Mouse (Mus musculus) heart, postnatal 4 days (tissue): ENCODE measurements around the gene Arnt2. TPM values are rescaled to one million over a fixed set of nuclear protein-coding genes. Genes with fewer than 3 reads are reported as not detected.

Experiments used
- DNase-seq: peaks from one replicate; pipeline ENCODE4 v3.0.0; 2021
- total RNA-seq, 2 experiments: library from RNA; stranded (reverse); gene quantifications; 2 replicates each; pipeline ENCODE4 v1.2.3; 2021

Arnt2 gene
- total RNA-seq, 2 experiments from 2014 or later: 1.5 to 1.7 TPM

DNA sequence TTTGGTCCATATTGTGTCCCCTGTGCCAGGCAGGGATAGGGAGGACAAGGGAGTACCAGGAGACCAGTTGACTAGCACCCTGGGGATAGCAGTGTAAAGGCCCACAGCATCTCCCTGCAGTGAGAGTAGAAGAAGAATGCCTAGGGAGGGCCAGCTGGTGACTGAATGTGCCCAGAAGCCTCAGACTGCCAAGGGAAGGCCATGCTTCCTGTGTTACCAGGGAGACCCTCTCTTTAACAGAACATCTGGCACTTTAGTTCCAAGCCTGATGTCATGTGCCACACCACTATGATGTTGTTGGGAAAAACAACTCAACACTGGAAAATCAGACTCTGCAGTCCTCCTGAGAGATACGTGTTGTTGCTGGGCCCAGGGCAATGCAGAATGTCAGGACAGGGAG lies 12.7 kb downstream of the Arnt2 start:
- no peak for DNase-seq

DNA sequence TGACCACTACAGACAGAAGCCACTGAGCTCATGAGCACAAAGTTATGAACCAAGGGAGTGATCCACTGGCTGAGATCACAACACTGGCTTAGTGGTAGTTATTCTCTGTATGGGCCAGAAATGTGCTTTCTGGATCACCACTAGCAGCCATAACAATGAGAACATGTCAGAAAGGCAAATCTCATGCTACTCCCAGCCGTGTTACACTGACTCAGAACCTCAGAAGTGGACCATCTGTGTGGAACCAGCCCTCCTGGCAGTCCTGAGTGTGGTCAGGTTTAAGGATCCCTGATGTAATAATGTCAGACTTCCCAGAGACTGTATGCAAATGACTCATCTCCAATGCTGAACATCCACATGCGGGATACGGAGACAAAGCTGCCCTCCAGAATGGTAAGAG lies 13.4 kb downstream of the Arnt2 start:
- no peak for DNase-seq

DNA sequence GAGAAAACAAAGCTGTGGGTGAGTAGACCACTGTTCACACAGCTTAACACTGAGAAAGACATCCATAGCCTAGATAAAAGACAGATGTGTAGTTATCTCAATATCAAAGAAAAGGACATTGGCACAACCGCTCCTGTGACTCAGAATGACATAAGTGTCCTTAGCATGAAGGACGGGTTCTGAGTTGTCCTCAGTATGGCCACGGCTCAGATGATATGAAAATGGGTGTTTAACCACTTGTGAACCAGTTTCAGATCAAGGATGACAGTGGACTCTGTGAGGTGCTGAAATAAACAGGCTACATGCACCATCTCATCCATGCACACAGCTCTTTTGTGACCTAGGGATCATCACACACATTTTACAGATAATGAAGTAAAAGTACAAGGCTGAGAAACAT lies 22.1 kb downstream of the Arnt2 start:
- DNase-seq: no peak

DNA sequence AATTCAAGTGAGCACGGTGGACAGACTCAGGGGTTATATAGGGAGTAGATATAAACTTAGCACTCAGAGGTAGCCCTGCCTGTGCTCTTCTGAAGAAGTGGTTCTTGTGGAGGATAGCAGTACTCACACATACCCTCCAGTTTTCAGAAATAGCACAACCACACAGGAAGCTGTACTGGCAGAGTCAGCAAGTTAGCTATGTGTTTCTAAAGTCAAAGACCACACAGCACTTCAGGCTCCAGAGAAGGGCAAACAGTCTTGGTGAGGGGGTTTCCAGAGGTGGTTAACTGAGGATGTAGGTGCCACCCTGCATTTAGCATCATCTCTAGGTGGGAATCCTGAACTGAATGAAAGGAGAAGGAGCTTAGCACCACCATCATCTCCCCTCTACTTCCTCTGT lies 23.5 kb downstream of the Arnt2 start:
- DNase-seq: no peak

DNA sequence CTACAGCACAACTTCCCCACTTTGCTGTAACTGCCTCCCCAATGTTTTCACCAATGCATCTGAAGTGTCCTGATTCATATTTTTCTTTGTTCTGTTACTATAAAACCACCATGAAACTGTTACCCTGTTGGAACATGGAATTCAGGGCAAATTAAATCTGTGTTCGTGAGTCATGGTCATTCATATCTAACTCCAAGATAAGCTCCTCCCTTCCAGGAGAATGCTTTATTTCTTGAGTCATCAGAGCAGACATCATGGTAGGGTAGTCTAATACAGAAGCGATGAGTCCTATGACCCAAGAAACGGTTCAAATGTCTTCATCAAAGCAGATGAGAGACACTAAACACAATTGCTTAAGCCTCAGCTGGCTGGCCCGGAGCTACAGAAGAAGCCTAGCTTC lies 25.2 kb downstream of the Arnt2 start:
- DNase-seq: no peak

DNA sequence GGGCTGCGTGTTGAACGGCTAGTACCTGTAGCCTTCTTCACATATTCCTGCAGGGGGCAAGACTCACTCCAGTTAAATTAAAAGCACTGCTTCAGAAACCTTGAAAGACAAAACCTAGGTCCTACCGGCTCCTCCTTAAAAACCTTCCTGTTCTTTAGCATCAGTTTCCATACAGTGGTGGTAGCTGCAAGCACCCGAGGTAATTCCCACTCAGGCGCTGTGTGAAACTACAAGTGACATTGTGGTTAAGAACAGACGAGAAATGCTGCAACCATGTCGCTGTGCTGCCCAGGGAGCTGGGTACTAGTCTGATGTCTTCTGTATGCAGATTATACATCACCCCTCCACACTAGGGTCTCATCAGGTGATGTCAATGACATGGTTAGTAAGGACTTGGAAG lies 25.9 kb downstream of the Arnt2 start:
- no peak for DNase-seq

DNA sequence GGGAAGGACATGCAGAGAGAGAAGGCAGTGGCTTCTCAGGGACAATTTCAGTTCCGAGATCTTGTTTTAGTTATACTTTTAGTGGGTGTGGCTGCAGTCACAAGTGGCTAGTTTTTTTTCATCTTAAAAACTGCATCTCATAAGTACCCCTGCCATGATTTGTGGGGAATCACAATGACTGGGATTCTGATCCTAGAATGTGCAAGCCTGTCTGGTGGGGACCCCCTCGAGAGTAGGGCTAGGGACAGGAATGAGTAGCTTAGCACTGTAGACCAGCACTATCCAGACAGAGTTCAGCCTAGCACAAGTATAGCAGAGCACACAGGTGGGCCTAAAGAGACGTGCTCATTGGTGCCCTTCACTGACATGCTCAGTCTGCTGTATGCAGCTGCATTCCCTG lies 27.6 kb downstream of the Arnt2 start:
- DNase-seq: no peak

DNA sequence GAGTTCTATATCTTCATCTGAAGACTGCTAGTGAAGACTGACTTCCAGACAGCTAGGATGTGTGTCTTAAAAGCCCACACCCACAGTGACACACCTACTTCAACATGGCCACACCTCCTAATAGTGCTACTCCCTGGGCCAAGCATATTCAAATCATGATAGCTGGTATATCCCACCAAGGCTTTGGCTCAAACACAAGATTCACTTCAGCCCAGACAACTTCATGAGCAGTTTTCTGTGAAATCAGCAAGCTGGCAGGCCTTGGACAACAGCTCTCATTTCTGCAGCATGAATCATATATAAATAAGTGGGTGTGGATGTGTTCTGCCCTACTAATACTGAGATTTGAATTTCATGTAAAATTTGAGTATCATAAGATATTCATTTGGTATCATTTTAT lies 29.2 kb downstream of the Arnt2 start:
- no peak for DNase-seq

DNA sequence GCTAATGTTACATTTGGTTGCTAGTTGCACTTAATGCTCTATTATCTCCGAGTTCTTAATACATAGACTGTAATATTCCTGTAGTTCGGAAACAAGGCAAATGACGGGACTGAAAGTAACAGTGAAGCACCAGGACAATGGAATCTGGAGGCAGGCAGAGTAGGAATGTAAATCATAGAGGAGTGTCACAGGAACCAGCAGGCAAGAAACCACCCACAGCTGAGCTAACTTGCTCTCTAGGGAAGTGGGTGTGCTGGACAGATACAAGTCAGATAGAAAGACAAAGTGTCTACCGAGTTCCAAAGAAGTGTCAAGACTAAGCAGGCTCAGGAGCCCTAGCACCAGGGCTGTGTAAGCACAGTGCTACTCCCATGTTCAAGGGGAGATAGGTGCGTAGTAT lies 32.6 kb downstream of the Arnt2 start:
- no peak for DNase-seq

DNA sequence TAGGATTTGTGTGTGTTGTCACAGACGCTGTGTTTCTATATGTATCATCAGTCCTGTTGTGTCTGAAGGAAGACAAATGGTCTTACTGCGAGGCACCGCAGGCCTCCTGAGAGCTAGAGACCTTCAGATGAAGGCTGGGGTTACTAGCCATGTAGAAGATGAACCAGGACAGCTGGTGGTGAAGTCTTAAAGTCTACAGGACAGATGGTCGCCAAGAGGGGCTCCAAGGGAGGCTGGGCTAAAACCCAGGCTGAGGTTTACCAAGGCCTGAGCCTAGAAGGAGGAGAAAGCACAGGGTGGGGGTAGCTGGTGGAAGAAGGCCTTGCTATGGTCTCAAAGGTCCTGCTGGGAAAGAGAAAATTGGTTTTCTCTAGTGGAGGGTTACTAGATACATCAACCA lies 36.3 kb downstream of the Arnt2 start:
- DNase-seq: no peak

DNA sequence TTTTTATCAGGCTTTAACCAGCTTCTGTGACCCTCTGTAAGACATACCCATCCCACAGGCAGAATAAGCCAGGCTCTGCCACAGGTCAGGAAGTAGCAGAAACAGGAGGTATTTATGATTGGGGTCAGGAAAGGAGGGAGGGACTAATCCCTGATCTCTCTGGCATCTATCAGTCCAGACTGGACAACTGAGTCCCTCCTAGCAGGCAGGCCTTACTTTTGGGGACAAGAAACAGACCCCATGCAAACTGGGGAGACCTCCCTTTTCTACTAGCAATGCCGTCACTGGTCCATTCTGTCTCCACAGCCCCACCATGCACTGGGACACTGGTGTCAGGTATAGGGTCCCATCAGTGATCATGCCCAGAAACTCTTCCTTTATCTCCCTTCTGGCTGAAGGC lies 37.1 kb downstream of the Arnt2 start:
- no peak for DNase-seq

DNA sequence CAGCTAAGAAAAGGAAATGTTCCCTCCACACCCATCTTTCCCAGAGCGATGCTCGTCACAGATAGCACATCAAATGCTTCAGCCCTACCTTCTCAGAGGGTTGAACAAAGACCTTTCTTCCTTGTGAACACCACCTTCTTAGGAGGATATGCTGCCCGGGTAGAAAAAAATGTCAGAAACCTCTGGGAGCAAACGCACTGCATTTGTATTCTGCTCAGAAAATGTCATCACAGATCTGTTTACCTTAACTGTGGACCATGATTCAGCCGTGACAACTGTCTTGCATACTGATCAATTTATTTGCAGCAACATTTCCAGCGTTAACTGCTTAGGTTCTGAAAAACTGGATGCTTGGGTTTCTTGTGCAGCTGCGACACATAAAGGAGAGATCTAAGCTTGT lies 37.7 kb downstream of the Arnt2 start:
- DNase-seq: no peak

DNA sequence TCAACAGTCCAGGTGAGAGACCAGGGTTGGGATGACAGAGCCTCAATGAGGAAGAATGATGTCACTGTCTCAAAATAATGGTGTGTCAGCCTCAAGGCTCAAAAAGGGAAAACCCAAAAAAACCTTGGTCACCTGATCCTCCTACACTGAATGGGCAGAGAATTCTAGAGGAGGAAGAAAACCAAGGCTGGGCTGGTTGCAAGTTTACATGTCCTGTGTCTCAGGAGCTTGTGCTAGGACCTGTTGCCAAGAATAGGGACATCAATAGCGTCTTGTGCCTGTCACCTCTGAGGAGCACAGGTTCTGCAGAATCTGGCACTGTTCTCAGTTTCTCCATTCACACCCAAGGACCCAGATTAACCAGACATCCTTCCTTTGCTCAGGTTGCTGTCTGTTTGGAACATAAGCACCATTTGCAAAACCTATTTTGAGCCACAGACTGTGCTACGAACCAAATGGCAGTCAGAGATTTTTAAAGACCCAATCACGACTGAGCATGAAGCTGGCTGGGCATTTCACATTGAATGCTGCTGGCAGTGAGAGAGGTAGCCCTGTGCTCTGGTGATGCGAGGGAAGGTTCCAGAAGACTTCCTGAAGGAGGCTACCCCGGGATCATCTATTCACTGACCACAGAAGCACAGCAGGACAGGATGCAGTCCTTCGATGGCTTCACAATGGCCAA lies 38.9 kb downstream of the Arnt2 start:
- DNase-seq: no peak

DNA sequence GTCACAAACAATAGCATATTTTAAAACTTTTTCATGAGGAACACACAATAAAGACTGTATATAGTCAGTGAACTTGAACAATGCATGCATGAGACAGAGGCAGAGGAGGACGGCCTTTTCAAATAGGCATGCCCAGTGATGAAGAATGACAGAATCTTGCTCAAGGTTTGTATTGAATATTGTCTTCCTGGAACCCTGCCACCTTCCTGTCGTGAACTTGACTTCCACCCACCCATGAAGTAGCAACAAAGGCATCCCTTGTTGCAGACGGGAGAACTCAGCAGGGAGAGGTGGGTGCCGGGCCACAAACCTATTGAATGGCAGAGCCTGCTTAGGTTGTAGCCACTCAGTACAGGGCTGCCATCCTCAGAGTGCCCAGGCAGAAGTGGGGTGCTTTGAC lies 43.7 kb downstream of the Arnt2 start:
- no peak for DNase-seq

DNA sequence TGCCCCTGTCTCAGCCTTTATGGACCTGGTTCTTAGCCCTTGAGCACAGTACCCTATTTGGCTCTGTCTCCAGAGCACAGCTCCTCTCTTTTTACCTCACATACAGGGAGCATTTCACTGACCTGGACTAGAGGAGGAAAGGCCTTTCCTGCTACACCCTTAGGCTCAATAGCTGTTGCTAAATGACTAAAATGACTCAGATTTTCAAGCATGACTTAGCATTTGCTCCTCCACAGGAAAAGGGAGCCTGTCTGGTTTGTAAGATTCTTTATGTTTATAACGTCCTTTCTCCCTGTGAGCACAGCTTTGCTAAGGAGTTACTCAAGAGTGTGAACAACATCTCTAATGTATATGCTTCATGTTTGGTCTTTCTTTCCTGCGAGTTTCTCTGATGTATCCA lies 47.3 kb downstream of the Arnt2 start:
- DNase-seq: no peak

DNA sequence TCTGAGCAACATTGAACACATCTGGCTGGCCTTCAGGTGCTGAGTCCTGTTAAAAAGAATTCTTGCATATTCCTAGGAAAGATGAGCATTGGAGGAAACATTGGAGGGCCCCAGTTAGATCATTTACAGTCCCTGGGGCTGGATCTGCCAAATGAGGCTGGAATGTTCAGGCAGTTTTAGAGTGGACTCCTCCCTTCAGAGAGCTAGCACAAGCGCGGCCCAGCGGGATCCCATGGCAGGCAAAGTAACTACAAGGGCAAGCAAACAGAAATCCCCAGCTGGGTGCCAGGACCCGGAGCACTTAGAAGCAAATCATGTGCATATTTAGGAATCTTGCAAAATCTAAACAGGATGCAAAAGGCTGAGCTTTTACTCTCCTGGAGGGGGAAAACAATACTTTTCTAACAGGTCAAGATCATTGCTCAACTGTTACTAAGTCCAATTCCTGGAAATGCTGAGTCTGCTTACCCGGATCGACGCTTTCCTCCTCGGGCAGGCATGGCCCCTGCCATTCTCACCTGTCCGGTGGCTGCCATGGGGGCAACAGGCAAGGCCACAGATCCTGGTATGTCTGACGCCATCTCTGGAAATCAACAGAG lies 48.8 kb downstream of the Arnt2 start:
- DNase-seq: no peak

DNA sequence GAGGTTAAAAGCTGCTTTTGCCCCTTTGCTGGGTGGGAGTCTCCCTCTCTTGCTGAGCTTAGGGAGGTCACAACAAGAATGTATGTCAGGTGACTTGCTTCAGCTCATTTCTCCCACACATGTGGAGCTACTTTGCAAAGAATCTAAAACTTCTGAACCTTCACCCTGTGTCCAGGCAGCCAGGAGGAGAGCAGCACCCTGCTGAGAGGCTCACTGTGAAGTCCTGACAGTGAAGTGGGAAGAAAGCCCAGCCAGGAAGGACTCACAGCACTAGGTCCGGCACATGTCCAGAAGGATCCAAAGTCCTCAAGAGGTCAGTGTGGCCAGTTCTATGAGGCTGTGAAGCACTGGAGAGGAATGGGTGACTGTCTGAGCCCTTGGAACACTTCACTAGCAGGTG lies 51.5 kb downstream of the Arnt2 start:
- no peak for DNase-seq

DNA sequence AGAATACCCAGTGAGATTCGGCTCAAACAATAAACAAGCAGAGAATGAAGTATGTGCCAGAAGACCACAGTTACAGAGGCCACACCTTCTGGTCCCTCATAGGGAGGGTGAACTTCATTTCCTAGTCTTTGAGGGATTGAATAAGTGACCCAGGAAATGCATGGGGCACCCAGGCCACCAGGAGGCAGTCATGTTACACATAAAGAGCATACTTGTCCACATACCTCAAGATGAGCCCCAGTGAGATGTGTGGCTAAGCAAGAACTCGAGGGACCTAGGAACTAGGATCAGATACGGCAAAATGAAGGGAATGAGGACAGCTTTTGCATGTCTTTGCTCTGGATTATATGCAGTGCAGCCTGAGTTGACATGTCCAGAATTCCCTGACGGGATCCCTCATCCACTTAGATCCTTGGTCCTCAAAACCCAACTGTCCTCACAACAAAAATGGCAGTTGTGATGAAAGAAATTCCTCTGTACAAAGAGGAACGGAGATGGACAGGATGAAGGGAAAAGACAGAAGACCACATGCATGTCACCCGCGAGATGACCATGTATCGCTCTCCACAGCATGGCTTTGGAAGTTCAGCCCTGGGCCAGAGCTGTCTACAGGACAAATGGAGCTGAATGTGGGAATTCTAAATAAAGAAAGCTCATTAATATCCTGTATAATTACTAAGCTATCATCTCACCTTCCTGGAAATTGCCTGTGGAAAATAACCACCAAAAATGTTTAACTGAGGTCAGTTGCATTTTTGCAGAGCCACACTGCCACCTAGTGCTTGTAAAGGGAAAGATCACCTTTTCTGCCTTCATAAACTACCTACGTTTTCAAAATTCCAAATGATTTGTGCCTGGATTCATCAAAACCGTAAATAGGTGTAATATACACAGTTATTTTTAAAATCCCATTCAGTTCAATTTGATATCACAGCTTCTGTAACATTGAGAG lies 54.1 kb downstream of the Arnt2 start:
- peak; percentile 70 for DNase-seq

DNA sequence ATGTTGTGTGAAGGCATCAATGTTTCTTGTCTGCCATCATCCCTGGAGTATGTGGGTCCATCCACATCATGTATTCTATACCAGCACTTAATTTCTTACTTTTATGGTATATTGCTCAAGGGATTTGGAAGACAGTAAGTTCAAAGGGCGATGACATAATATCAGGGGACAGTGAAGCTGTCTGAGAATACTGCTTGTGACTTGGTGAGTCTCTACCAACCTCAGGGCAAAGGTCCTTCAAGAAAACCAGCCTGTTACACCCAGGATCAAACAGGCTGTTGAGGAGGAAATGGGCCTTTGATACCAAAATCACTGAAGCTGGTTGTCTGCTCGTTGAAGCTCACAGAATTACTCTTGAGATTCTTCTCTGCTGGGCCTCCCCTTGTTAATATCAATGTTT lies 55.1 kb downstream of the Arnt2 start:
- DNase-seq: no peak

DNA sequence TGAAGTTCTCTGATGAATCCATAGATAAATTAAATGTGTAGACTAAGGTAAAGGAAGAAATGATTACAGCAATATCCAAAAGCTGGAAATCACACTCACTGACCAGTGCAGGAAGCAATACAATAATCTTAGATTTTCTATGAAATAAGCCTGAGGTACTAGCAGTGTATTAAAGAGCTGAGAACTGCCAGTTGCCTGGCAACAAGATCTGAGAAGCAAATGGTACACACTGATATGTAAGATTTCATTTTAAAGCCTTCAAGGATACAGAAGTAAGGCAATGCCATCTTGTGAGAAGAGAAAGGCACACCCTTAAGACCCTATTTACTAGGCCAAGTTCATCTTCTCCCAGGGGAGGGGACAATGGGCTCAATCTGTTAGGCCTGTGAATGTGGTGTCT lies 59.4 kb downstream of the Arnt2 start:
- no peak for DNase-seq

DNA sequence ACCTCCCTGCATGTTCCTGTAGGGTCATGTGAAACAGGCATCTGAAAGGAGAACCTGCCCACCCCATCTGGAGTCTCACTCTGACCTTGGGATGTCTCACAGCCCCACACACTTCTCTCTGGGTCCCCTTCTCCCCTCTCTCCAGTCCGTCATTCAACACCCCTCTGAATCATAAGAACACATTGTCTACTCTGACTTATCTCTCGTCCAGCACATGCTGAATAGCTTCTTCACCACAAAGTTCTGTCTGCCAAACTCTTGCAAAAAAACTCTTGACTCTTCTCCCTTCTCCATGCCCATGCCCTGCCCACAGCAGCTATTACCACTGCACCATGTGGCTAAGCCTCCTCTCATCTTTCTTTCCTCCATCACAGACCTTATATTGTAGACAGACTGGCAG lies 60.0 kb downstream of the Arnt2 start:
- no peak for DNase-seq

DNA sequence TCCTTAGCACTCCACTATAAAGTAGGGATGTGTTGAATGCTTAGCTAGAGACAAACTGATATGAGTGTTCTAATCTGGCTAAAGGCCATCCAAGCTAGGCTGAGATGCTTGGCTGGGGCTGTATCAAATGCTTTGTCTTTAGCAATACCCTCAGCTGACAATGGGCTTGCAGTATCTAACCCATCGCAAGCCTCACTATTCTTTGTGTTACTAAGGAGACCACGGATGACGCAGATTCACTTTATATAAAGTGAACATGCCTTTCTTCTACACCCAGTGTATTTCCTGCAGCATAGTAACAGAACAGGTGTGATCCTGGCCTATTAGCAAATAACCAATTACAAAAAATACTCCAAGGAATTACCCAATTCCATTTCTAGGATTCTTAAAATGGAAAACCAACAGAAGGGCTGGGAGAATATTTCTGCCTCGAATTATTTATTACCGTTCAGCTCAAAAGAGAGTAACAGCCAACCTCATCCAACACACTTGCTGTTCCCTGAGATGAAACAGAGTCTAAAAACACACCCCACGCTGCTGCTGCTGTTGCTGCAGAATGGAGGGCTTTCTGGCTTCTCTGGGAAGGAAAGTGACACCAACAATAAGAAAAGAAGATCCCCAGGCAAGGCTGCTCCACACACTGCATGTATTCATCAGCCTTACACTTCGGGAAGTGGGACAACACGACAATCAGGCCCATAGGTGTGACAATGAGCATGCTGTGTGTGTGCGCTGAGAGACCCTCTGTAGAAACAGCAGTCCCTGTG lies 61.6 kb downstream of the Arnt2 start:
- DNase-seq: no peak

DNA sequence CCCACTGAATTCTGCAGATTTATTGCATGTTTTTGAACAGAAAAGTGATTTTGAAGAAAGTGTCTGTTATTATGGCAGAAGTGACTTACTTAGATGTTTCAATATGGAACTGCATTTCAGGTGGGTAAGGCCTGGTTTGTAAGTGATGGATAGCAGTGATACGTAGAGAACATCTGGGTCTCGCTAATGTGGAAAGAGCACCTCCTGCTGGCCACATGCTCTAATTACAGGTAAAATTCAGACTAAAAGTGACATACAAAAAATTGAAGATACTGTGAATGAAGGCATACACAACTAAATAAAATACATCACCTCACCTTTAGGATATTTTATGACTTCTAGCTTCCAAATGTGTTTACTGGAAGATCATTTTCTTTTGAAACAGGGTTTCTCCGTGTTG lies 66.8 kb downstream of the Arnt2 start:
- no peak for DNase-seq
